Mouse (Mus musculus): ENCODE data around the gene Nit2. TPM values are rescaled to one million over a fixed set of nuclear protein-coding genes. Genes with fewer than 3 reads are reported as not detected.

Nit2 gene
- polyA plus RNA-seq, 1 experiment: 12.9 TPM

Other genes with a start within 250 kb of the Nit2 start
- gene Lnp1, start 239.3 kb downstream of the Nit2 start, polyA plus RNA-seq (2012; rRNA removed): not detected in 2 replicates
- not detected in 2 replicates for gene Tmem45a2, start 96.0 kb downstream of the Nit2 start, polyA plus RNA-seq (2012; rRNA removed)
- gene Tomm70a, start 45.6 kb downstream of the Nit2 start, polyA plus RNA-seq (2012; rRNA removed): 9.8 and 12.8 TPM in 2 replicates
- gene Tbc1d23, start 64.2 kb upstream of the Nit2 start, polyA plus RNA-seq (2012; rRNA removed): 9.7 and 16.0 TPM in 2 replicates
- gene Tmem30c, start 125.5 kb upstream of the Nit2 start, polyA plus RNA-seq (2012; rRNA removed): 0.06 TPM in 1 of 2 replicates, not detected in the other
- 11.0 and 13.0 TPM in 2 replicates for gene Filip1l, start 185.8 kb upstream of the Nit2 start, polyA plus RNA-seq (2012; rRNA removed)